Mouse (Mus musculus) adrenal gland, postnatal 36 days (tissue): ENCODE results near the gene Nfu1. TPM values are rescaled to one million over a fixed set of nuclear protein-coding genes. Genes with fewer than 3 reads are reported as not detected.
"Not testable (repeated sequence)": the region's sequence is repeated elsewhere in the genome, so short reads cannot be mapped to it uniquely, and the experiment has no call there.

Experiments
- DNase-seq, 2 experiments: peaks; one replicate each; pipeline ENCODE4 v3.0.0; 2021; ENCODE audit warnings: mixed read lengths in 1 of 2
- total RNA-seq, 2 experiments: library from RNA; stranded (reverse); gene quantifications; 2 replicates each; pipeline ENCODE4 v1.2.3; 2021

Gene Nfu1
- total RNA-seq, 2 experiments from 2014 or later = 71.5 to 80.4 TPM

DNA sequence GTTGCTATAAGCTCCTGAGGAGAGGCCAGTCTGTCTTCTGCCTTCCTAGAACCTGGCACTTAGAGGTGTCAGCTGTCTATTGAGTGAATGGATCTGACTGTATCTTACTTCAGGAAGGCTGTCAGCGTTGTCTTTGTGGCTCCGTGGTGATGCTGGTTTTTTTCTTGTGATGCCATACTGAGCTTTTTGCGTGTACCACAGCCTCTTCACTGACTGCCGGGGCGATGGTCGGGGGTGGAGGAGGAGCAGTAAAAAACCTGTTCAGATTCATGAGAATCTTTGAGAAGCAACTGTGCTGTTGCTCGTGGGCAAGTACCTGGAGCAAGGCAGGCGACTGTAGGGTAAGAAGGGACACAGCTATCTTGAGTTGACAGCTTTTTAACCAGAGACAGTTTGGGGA lies 9.8 kb downstream of the Nfu1 start:
- DNase-seq = no peak

- no peak for DNase-seq
These were observed 12.8 kb downstream of the Nfu1 start for GRCm38 (mm10) chr6:87021791-87022190.

DNA sequence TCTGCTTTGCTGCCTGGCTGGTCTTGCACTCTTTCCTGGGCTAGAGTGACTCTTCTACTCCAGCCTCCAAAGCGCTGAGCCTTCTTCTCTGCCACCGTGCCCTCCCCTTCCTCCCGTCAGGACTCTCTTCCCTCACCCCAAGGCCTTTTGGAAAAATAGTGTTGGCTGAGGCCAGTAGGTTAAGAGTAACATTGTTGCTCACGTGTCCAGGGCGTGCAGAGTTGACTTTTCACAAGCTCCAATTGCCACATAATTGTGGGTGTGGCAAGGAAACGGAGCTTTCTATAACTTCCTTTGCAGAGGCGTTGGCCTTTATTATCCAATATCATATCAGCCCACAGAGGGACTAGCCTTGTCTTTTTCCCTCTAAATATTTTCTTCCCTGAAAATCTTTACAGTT lies 17.9 kb downstream of the Nfu1 start:
- DNase-seq = peak; percentile 56 to 73

DNA sequence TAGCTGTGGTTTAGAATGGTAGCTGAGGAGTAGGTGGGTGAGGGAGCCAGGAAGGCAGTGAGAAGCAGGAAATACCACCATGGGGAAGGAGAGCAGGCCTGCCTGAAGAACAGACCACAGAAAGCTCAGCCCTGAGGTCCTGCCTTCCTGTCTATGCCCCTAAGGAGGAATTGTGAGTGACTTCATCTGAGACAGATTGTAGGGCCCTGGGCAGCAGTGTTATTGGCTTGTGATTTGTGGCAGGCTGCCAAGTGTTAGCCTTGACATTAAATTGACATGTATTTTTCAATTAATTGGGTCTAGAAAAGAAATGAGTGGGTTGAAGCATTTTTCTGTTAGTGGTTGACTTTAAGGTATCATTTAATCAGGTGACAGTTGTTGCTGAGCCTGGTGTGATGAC lies 19.8 kb downstream of the Nfu1 start:
- DNase-seq = peak; percentile 32 to 58

DNA sequence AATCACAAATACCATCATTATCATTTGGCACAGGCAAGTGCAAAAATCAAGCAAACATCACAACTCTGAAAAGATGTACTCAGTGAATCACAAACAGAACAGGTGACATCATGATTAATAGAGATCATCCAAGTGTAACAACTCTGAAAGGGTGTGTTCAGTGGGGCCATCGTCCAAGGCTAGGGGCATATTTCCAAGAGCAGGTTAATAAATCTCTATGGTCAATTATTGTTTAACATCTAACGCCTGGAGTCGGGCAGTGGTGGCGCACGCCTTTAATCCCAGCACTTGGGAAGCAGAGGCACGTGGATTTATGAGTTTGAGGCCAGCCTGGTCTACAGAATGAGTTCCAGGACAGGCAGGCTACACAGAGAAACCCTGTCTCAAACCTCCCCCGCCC lies 22.3 kb downstream of the Nfu1 start:
- DNase-seq = not testable (repeated sequence)

DNA sequence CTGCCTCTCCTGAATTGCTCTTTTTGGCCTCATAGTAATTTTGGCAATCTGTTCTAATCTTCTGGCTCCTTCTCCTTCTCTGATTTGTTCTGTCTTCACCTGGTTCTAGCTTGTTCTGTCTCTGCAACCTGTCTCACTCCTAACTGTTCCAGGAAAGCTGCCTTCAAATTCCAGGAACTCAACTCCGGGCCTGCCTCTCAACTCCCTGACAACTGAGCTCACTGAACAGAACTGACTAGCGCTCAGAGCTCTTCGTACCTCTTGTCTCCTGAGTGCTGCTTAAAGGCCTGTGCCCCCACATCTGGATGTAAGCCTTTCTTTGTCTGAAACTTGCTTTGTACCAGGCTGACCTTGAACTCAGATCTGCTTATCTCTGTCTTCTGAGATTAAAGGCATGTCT lies 23.4 kb downstream of the Nfu1 start:
- DNase-seq = peak in 1 of 2 experiments; percentile 42

- no peak for DNase-seq
These were observed 25.4 kb downstream of the Nfu1 start for GRCm38 (mm10) chr6:87034395-87034794.

GRCm38 (mm10) chr6:87037826-87038620 lies 29.0 kb downstream of the Nfu1 start:
- DNase-seq = peak; percentile 35 to 54

DNA sequence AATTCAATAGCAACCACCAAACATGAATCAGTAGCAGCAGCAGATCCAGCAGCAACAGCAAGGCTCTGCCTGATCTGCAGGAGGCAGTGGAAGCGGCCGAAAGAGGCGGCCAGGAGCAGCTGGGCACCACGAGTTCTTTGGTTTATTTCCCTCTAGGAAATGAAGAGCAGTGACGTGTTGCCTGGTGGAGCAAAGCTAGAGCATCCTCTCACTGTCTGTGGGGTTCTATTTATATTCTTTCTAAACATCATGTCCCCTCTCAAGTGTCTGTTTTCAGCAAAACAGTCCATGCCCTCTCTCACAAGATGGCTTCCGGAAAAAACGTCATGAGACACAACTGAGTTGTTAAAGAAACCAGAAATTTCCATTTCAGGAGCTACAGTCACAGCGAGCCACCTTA lies 30.1 kb downstream of the Nfu1 start:
- DNase-seq = no peak

GRCm38 (mm10) chr6:87040971-87041370 lies 31.9 kb downstream of the Nfu1 start:
- DNase-seq = peak in 1 of 2 experiments; percentile 40

DNA sequence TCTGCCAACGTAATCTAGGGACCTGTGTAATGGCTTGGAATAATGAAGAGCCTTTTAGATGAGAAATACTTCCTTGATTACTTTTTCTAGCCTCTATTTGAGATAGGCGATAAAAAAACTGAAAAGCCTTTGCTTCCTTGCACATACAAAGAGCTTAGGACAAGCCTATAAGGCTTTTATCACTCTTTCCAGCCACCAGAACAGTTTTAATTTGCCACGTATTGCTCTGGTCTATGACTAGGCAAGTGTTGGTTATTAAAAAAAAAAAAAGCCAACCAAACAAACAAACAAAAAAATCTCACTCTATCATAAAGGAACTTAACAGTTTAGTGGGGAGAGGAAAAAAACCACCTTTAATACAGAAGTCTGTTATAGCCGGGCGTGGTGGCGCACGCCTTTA lies 32.4 kb downstream of the Nfu1 start:
- DNase-seq = no peak

DNA sequence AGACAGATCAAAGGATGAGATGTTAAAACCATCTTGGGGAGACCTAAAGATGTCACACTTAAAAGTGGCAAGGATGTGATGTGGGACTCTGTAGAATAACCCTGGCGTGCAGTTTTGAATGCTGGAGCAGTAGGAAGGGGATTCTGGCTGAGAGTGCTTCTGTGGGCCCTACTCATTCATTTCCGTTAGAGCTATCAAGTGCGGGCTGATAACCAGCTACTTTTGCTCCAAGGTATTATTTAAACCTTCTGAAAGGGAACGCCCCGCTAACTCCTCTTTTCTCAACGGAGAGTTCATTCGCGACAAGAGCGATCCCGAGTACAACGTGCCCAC lies 32.9 kb downstream of the Nfu1 start:
- DNase-seq = no peak

DNA sequence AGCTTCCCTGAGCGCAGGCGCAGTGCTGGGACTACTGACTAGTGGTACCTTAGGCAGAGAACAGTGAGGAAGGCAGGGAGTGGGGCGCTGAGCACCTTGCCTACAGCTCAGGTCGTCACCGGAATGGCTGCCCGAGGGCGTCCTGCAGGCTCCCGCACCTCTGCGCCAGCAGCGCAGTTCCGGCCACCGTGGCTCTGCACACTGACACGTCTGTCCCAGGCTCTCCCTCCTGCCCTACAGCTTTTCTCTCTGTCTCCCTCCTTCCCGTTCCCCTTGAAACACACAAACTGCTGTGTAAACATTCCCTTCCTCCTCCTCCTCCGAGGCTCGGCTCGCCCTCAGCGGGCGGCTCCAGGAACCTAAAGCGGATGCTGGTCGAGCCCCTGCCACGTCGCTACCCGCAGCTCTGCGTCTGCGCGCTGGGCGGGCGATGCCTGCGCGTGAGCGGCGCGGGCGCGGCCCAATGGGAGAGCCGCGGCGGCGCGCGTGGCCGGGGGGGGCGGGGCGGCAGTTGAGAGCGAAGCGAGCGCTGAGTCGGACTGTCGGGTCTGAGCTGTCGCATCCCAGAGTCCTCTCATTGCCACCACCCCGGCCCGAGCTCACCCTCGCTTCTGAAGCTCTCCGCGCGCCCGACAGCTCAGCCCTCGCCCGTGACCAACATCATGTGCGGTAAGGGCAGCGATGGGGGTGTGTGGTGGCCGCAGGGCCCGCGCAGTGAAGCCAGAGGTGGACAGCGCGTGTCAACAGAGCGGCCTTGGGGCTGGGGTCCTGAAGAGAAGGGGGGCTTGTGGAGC lies 33.5 kb downstream of the Nfu1 start, which contains the start of gene Gfpt1:
Gene Gfpt1, plus strand, starts transcription at position 510 of the 794 bp plus-strand sequence.
- peak; percentile 97 to 99 for DNase-seq

DNA sequence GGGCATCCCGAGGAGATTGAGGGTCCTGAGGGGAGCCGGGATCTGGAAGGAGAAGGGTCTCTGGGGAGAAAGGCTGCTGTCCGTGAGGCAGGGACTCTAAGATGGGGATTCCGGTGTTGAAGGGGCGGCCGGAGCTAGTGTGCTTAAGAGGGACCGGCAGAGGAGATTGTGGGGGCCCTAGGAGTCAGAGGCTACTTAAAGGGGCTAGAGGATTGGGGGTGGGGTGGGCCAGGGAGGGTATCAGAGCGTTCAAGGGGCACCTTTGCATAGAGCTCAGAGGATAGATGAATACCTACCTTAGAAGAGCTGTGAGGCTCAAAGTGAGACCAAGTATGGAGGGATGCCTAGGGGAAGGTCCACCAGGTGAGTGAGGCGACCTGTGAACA lies 34.1 kb downstream of the Nfu1 start:
- no peak for DNase-seq

DNA sequence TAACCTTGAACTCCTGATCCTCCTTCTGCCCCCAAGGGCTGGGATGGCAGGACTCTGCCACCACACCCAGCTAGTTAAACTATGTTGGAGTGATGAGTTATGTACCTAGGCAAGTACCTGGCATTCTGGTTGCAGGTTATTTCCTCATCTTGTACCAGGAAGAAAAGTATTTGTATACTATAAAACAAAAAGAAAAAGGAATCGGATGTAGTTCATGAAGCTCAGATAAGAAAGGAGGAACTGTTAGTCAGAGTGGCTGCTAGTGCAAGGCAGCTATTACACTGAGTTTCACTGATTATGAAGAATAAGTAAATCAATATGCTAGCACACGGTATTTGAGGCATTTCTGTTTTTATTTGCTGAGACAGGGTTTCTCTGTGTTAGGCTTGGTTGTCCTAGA lies 35.9 kb downstream of the Nfu1 start:
- DNase-seq = no peak

GRCm38 (mm10) chr6:87045507-87045906 lies 36.5 kb downstream of the Nfu1 start:
- DNase-seq = no peak

DNA sequence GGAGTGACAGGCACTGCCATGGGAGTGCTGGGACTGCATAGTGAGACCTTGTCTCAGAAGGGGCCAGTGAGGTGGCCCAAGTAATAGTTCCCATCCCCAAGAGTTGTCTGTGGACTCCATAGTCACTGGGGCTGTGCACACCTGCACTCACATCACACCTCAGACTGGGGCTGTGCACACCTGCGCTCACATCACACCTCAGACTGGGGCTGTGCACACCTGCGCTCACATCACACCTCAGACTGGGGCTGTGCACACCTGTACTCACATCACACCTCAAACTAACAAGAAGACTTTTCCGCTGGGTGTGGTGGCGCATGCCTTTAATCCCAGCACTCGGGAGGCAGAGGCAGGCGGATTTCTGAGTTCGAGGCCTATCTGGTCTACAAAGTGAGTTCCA lies 39.7 kb downstream of the Nfu1 start:
- not testable (repeated sequence) for DNase-seq

DNA sequence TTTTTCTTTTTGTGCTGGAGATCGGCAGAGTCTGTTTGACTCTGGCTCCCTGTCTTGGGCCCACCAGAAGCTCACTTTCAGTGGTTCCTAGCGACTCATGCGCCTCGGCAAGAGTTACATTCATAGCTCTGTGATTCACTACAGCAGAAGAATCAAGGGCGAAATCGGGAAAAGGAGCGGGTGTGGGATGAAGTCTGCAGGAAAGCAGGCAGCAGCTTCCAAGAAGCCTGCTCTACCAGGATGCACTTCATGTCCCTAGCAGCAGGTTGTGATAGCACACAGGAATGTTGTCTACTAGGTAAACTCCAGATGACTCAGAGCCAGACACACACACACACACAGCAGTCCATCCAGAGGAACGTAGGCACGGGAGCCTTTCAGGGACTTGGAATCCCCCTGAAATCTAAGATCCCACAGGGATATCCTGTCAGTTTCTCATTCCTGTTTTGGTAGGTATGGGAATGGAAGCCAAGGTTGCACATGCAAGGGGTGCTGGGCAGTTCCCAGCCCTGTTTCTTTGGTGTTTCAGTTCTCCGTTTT lies 42.9 kb downstream of the Nfu1 start:
- no peak for DNase-seq

GRCm38 (mm10) chr6:87054193-87054592 lies 45.2 kb downstream of the Nfu1 start:
- DNase-seq = no peak

DNA sequence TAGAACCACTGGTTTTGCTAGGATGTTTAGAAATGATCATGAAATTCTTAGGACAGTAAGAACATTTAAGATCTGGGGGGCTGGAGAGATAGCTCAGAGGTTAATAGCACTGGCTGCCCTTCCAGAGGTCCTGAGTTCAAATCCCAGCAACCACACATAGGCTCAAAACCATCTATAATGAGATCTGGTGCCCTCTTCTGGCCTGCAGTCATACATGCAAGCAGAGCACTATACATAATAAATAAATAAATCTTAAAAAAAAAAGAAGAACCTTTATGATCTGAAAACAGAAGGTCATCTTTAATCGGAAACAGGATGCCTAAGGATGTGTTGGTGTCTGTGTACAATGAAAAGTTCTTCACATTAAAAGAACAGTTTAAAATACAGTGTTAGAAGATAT lies 50.7 kb downstream of the Nfu1 start:
- DNase-seq = no peak

GRCm38 (mm10) chr6:87063586-87063985 lies 54.5 kb downstream of the Nfu1 start:
- DNase-seq = no peak

GRCm38 (mm10) chr6:87068209-87068608 lies 59.2 kb downstream of the Nfu1 start:
- no peak for DNase-seq

DNA sequence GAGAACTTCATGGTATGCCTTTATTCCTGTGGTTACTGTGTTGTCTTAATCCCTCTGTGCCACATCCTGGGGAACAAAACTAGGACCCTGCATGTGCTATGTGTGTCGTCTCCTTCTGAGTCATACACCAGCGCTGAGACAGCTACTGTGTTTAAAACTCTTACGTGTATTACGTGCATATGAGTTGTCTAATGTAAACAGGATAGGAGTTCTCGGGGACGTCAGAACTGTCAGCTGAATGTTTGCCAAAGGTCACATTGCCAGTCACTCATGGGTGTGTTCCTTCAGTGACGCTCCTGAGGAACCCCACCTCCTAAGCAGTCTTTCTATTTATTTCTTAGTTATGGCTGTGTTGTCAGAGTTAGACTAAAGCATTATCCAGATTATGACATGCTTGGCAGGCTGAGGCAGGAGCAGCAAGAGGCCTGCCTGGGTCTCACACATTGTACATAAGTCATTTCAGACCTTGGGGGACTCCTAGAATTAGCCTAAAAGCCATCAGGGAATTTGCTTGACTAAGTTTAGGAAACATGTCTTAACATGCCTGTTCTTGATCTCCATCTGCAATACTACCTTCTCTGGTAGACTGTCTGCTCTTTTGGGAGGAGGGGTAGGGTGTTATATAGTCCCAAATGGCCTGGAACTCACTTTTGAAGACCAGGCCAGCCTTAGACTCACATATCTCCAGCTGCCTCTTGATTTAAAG lies 60.3 kb downstream of the Nfu1 start:
- DNase-seq = no peak
